Comparison of ENCODE assay signal across 15 mouse cellular contexts in the genomic region with DNA sequence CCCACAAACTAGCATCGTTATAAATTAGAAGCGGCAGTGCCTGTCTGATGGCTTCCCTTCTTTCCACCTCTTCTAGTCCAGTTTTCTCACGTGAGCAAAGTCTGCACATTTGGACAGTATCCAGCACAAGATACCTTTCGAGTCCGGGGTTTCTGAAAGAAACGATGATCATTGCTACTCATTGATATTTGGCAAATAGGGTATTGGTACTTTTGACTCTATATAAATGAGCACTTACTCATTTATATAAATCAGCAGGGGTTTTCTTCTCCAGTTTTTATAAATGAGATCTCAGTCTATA.
"Had no signal": no experiment of that assay in that cellular context is flagged by ENCODE, and none has a peak within 500 bp of the region (broad histone marks: within the 10 kb centered on the region; RNA-seq: fewer than 3 reads in every experiment).

No protein-coding gene starts in this region.

- DNase-seq: retina, postnatal 1 day; right cerebral cortex, adult 18-20 months; right cerebral cortex, postnatal 14 days; right cerebral cortex, postnatal 25 days; right cerebral cortex, postnatal 4 days; spleen, adult 18-20 months; thymus, adult 18-20 months; thymus, adult 2 months; thymus, postnatal 14 days; thymus, postnatal 25 days; thymus, postnatal 36 days; thymus, postnatal 4 days had no signal

- H3K4me3 ChIP-seq: neural tube, embryonic 13.5 days; neural tube, embryonic 15.5 days; stomach, embryonic 15.5 days had no signal

- H3K9me3 ChIP-seq: neural tube, embryonic 13.5 days; neural tube, embryonic 15.5 days; stomach, embryonic 15.5 days had no signal

- H3K27me3 ChIP-seq: neural tube, embryonic 13.5 days; neural tube, embryonic 15.5 days; stomach, embryonic 15.5 days had no signal
